Mouse (Mus musculus) gastrocnemius, postnatal 25 days (tissue): ENCODE results near the gene Orm2. TPM values are rescaled to one million over a fixed set of nuclear protein-coding genes. Genes with fewer than 3 reads are reported as not detected.

Experiments used
- DNase-seq: peaks from one replicate; pipeline ENCODE4 v3.0.0; 2022
- total RNA-seq, 2 experiments: library from RNA; stranded (reverse); gene quantifications; 1 replicate in 1 of 2; 2 replicates in 1 of 2; pipeline ENCODE4 v1.2.3; 2021

Orm2 gene
- total RNA-seq, 2 experiments from 2014 or later: 1.8 TPM; not detected in 1

GRCm38 (mm10) chr4:63377483-63377882 is 15.2 kb downstream of the Orm2 start:
- DNase-seq: no peak

DNA sequence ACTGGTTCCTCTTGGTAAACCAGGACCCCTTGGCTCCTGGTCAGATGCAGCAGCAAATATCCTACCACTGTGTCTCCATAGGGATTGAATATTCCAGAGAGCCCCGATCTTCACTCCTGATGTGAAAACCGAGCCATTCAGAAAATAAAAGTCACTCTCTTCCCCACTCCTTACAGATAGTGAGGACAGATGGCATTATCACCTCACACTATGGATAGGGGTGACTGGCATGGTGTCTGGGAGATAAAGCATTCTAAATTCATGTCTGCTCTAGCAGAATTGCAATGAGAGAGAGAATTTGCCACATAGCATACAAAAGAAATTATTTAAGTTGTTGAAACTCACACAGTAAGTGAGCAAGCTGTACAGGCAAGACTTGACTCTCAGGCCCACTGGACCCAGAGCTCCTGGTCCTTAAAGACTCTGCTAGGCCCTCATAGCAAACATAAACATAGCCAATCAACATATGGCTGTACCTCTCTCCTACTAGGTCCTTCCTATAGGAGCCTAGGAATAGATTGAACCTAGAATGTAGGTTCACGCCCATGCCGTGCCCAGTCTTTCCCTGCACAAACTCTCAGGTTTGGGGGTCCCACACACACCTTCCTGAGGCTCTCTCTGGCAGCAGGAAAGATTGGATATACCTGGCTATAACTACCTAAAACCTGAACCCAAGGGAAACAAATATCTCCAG is 20.6 kb downstream of the Orm2 start:
- no peak for DNase-seq

GRCm38 (mm10) chr4:63383474-63383873 is 21.2 kb downstream of the Orm2 start:
- no peak for DNase-seq

GRCm38 (mm10) chr4:63384262-63384661 is 22.0 kb downstream of the Orm2 start:
- DNase-seq: no peak

- DNase-seq: no peak
These were observed 23.0 kb downstream of the Orm2 start for GRCm38 (mm10) chr4:63385253-63385652.

DNA sequence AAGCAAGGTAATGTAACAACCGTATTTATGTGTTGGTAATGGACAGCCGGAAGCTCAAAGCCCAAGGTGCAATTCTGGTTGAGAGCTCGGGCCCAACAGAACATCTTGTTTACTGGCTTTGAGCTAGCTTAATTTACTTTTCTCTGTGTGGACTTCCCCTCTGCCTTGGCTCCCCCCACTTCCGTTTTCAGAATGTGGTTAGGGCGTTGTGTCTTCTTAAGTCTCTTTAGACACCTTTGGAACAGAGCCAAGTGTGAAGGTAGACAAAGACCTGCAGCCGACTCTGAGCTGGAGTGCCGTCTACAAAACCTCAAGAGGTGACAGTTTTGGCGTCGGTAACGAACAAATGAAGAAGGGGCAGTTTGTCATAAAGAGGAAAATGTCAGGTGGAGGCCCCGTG is 23.5 kb downstream of the Orm2 start:
- no peak for DNase-seq

DNA sequence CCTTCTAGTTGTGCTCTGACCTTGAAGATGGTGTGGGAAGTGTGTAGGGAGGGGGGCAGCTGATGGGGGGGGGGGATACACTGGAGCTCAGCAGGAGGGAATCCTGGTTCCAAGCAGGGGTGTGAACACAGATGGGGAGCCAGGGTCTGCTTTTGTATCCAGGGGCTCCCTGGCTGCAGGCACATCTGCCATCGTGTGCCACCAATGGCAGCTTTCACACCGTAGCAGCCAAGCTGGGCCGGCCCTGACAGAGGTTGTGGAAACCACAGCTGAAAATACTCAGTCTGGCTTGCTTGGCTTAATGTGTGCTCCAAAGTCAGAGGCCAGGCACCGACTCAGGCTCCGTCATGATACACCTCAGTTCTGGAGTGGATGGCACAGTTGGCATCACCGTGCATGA is 25.8 kb downstream of the Orm2 start:
- DNase-seq: no peak

- no peak for DNase-seq
These were observed 27.1 kb downstream of the Orm2 start for GRCm38 (mm10) chr4:63389121-63389886.

GRCm38 (mm10) chr4:63389887-63390528 is 27.8 kb downstream of the Orm2 start:
- no peak for DNase-seq

GRCm38 (mm10) chr4:63391322-63391721 is 29.1 kb downstream of the Orm2 start:
- no peak for DNase-seq

DNA sequence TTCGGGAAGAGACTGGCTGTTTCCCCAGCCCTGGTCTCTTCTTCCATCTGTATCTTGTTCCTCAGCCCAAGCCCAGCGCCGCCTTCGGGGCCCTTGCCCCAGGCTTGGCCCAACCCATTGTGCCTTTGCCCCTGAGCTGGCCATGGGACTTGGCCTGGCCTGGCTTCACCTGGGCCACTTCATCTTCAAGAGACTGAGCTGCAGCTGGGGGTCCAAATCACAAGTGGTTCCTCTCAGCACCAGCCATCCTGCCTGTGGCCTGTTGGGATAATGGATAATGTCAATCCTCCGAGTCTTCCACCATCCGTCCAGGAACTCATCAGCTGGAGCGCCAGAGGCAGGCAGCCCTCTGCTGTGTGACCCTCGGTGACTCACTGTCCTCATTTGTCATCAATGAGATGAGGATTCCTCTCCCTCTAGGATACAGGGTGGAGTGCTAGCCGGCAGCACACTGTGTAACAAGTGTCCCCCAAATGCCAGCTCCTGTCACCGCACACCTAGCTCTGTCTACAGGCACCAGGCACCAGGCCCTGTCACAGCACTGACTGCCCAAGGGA is 35.8 kb downstream of the Orm2 start:
- no peak for DNase-seq

- DNase-seq: peak; percentile 61
These were observed 36.8 kb downstream of the Orm2 start for GRCm38 (mm10) chr4:63398854-63399609.

DNA sequence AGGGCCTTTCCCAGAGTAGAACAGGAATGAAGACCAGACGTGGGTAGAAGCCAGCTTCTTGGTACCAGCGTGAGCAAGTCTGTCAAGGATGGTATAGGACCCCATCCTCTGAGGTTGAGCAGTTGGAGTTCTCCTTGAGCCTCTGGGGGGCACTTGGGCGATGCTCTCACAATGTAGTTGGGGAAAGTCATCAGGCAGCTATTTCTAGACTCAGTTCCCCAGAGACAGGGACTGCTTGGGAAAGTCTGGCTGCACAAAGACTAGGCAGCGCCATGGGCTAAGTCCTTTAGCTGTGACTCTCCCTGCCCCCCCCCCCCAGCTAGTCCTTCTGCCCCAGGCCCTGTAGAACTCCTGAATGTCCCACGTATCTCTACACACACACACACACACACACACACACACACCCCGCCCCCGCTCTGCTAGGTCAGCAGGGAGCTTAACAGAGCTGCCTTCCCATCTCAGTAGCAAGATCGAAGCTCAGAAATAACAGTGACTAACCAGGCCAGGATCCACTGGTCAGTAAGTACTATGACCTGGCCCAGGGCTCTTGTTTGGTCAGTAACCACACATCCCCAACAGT is 37.5 kb downstream of the Orm2 start:
- no peak for DNase-seq

DNA sequence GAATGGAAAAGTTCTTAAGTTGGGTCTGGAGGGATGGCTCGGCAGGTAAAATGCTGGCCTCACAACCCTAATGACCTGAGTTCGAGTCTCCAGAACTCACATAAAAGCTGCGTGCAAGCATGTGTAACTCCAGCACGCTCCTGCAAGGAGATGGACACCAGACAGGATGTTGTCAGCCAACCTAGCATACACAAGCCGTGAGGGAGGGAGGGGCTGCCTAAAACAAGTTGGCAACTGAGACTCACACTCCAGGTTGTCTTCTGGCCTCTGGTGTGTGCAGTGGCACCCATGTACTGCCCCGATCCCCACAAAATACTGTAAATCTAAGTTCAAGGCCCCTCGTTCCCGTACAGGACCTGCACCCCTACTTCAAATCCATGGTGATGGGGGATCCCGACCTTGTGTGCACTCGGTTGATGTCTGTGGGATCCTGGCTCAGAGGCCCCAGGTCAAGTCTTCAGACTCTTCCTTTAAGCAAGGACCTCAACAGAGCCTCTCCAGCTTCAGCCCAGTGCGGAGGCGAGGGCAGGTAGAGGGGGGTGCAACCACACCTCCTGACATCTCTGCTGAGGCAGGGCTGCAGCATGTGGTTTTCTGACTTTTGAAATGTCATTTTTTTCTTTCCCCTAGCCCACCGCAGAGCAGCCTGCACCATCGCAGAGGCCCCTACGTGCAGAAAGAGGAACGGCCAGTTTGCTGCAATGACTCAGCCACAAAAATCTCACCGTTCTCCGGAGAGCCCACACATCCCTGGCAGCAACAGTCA is 38.5 kb downstream of the Orm2 start:
- DNase-seq: no peak

DNA sequence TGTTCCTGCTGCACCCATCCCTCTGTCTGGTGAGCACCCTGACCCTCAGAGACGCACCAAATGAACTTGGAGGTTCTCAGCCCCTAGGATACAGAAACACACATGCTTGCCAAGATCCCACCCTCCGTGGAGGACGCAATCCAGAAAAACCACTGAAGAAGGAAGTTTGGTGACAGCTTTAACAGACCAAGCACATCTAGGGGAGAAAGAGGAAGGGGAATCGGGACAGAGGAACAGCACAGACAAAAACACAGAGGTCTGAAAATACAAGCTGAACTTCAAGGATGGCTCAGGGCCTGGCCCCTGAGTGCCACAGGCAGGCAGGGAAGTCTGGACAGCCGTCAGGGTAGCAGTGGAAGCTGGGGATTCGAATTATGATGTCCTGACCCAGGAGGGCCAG is 39.4 kb downstream of the Orm2 start:
- DNase-seq: no peak

- no peak for DNase-seq
These were observed 39.8 kb downstream of the Orm2 start for GRCm38 (mm10) chr4:63402056-63402455.

DNA sequence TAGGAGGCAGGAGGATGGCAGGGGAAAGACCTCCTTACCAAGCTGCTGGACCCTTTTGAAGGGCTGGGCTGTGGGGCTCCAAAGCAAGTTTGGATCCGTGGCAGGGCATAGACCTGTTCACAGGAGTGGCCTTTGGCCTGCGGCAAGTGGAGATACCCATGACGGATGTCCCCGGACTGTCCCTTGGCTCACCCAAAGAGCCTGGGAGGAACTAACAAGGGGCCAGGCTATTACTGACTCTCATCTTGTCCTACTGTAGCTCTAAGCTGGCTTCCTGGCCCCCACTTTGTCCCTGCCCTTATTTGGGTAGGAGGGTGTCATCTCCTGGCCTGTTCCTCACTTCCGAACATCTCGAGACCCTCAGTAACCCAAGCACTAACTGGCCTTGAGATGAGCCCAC is 40.3 kb downstream of the Orm2 start:
- DNase-seq: no peak

DNA sequence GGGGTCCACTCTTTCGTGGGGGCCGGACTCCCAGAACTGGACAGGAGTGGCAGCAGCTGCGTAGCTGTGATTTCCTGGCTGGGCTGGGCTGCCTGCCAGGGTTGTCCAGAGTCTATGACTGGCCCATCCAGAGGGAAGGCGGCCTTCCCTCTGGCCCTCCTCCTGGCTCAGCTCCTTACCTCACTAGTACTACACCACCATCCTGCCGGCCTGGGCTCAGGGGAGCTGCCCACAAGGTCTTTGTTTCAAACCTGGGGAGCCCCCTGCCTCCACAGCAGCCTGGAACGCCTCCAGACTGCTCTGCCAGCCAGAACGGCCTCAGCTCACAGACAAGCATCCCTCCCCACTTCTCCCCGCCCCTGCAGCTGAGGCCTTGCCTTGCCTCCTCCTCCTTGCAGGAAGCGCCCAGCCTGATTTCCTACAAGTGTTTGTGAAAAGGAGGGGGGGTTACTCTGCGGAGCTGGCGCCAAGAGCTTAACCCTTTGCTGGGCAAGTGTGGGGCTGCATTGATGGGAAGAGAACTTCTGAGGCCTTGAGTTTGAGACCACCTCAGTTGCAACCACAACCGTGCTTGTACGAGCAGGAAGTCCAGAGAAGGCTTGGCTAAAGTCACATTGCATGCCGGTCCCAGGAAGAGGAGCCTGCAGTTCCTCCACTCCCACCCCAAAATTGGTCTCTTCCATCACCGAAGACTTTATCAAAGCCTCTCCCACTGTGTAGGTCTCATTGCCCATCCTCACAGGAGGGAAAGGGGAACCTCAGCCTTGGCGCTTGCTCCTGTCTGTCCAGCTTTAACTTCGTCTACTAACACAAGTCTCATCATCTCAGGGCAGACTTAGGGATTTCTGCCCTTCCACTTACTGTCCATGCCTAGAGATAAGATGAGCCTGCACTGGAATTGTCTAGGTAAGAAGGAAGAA is 41.1 kb downstream of the Orm2 start, which contains the start of gene Akna:
Gene Akna, minus strand, starts transcription at position 315 of the 920 bp plus-strand sequence.
- DNase-seq: peak; percentile 91

GRCm38 (mm10) chr4:63404205-63404604 is 42.0 kb downstream of the Orm2 start:
- no peak for DNase-seq

GRCm38 (mm10) chr4:63405051-63405450 is 42.8 kb downstream of the Orm2 start:
- DNase-seq: no peak
